Mouse (Mus musculus) brain, embryonic 18.5 days (tissue): ENCODE data around the gene Tmem44.
A peak's percentile ranks its signal among the peaks of the same experiment; 100 is the strongest.

ENCODE experiments used
- DNase-seq: peaks from one replicate; pipeline ENCODE4 v3.0.0-alpha.2; 2012; ENCODE audit warnings: low read depth, low spot score

Gene Tmem44

DNA sequence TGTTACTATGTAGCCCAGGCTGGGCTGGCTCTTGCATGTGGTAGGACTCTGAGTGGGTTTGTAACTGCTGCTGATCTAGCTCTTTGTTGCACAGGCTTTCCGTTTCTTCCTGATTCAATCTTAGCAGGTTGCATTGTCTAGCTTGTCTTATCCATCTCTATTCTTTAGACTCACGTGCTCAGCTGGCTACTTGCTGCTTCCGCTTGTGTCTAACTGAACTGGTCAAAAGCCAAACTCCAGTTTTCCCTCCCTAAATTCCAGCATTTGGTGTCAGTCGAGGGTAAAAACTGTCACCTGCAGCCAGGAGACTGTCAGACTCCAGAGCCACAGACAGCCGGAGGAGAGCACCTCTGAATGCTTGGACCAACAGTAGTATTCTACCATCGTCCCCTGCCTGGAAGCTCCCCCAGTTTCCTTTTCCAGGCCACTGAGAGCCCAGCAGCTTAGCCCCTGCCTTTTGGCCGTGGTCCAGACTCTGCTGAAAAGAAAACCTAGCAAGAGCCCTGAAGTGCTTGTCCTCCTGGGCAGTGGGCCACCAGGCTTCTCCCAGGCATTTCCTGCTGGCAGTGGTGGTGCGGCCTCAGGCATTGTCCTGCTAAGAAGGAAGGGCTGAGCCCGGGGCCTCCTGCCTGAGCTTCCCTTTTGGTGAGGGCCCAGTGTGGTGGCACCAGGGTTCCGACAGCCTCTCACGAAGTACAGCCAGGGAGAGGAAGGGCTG, 2.1 kb upstream of the Tmem44 start:
- peak; percentile 72 for DNase-seq

DNA sequence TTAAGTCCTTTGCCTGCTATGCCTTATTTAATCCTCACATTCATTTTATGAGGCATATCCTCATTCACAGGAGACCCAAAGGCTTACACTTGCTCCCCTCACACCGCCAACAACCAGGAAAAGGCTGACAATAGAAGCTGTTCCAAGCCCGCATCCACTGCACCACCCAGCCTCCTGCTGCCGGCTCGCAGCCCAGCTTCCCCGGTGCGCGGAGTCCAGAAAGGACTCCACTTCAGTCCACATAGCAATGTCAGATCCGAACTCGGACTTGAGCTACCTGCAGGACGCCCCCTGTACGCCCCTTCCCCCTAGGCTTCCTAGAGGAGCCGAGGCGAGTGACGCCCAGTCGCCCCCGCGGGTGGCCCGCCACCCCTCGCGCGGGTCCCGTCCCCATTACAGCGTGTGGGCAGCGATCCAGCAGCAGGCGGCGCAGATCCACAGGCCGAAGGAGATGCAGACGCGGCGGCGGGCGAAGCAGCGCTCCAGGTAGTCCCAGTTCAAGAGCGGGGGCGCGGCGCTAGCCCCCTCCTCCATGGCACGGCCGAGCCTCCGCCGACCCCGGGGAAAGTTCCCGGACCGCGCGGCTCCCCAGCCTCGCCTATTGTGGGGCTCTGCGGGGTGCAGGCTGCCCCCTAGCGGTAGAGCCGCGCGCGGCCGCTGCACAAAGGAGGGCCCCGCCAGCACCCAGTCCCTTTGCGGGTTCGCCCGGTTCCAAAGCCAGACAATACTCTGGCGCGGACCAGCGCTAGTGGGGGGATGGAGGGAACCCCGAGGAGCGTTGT, 485 bp downstream of the Tmem44 start:
- no peak for DNase-seq

DNA sequence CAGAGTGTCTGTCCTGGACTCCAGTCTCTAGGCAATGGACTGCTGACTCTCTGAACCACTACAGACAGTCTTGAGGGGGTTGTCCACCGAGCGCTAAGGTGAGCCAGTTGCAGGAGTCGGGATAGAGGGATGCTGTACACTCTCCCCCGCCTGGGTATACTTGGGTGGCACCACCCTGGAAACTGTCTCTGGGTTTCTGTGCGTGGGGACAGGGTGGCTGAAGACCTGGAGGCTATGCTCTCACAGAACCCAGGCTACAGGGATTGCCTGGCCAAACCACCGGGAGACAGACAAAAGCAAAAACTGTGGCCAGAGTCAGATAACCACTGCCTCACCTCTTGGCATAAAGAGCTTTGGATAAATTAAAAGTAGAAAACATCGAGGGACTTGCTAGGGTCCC, 1.1 kb downstream of the Tmem44 start:
- DNase-seq: no peak

DNA sequence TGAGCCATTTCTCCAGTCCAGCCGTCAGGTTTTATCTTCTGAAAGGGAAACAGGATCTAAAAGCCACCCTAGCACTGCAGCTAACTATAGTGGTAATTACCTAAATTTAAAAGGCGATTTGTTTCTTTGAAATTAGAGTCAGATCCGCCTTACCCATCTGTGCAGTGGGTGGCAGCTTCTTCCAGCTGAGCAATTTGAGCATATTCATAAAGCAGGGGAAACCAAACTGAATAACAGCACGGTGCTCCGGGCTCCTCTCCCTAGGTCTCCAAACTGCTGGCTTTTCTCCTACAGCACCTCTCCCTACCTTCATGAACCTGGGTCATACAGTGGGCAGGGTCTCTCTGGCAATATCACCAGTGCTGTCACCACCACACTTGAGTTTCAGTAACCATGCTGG, 2.4 kb downstream of the Tmem44 start:
- DNase-seq: no peak

GRCm38 (mm10) chr16:30544693-30545092, 5.9 kb downstream of the Tmem44 start:
- no peak for DNase-seq

DNA sequence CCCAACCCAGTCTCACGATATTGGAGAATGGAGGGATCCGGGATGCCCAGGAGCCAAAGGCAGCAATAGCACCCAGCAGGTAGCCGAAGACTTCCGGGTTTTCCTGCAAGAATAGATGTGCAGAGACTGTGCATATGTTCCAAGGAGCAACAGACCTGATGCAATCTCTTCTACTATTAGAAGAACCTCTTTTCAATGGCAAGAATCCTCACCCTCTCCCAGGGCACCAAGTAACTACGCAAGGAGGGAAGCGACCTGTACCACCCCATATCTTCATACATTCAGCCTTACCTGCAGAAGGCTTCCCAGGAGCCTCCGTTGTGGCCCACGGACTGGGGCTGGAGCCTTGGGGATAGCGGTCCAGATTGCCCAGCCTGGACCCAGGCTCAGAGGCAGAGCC, 7.3 kb downstream of the Tmem44 start:
- no peak for DNase-seq

GRCm38 (mm10) chr16:30542826-30543225, 7.8 kb downstream of the Tmem44 start:
- DNase-seq: no peak

DNA sequence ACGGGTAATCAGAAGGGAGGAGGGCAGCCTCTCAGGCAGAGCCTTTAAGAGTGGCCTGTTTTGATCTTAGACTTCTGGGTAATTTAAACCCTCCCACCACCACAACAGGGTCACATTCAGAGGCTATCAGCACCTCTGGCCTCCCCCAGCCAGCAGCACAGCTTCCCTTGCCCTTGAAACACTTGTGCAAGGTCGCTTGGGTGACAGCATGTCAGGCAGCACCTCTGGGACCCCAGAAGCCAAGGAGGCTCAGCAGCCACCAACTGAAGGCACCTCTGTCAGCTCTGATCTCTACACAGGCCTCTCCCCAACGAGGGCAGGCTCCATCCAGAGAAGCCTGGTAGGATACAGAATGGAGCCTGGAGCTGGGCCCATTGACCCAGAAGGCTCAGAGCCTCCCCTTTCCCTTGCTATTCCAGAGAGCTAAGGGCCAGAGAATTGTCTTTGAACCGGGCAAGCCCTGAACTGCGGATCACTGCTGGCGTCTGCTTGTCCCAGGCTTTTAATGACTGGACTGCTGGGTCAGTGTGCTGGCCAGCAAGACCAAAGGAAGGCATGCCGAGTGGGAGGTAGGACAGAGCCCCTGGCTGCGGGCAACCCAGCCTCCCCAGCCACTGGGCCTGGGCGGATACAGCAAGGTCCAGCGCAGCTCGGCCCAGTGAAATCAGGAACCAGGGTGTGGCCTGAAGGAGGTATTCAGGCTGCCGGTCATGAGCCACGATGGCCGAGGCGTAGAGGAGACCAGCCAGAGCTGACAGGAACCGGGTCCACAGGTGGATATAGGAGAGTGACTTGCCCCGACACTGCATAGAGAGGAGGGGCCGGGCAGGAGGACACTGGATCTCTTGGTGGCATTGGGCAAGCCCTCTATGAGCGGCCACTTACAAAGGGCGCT, 10.3 kb downstream of the Tmem44 start:
- DNase-seq: no peak

DNA sequence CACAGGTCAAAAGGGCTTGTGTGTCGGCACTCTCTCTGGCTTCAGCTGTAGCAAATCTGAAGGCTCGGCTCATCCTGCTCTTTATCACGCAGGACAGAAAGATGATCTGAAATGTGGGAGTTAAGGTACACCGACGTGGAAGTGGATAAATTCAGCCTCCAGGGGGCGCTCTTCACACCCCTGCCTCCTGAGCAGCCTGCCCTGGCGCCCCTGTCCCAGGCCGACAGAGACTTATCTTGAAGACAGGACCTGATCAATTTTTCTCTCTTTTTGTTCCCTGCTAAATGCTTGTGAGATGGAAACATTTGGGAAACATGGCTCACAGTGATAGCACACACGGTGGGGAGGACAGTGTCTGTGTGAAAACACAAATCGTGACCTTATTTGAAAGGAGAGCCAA, 11.2 kb downstream of the Tmem44 start:
- DNase-seq: no peak

DNA sequence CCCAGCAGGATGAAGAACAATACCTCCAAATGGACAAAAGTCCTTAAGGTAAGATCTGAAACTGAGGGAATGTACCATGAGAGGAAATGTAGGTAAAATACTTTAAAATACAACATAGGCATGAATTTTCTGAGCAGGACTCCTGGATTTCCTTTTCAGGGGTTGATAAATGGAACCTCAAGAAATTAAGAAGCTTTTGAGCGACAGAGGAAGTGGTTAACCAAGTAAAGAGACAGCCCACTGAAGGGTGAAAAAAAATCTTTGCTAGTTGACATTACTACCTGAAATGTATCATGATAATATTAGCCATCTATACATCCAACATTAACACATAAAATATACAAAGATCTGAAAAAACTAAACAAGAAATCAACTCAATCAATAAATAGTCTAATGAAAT, 15.6 kb downstream of the Tmem44 start:
- no peak for DNase-seq

- DNase-seq: no peak
These were observed 17.1 kb downstream of the Tmem44 start for GRCm38 (mm10) chr16:30533592-30533991.

DNA sequence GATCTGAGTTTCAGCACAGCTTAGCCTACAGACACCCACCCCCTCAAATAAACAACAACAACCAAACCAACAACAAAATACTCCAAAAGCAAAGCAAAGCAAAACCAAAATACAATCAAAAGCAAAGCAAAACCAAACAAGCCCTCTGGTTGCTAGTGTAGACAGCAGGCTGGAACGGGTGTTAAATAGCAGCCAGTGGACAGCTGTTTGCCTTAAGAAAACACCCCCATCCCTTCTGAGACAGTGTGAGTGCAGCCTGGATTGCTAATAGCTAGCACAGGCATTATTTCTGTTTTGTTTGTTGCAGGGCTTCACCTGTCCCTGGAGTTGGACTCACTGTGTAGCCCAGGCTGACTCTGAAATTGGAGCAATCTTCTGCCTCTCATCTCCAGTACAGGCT, 17.7 kb downstream of the Tmem44 start:
- no peak for DNase-seq

GRCm38 (mm10) chr16:30531761-30532406, 18.8 kb downstream of the Tmem44 start:
- DNase-seq: no peak

- no peak for DNase-seq
These were observed 19.8 kb downstream of the Tmem44 start for GRCm38 (mm10) chr16:30530815-30531214.

- no peak for DNase-seq
These were observed 22.3 kb downstream of the Tmem44 start for GRCm38 (mm10) chr16:30528386-30528785.

DNA sequence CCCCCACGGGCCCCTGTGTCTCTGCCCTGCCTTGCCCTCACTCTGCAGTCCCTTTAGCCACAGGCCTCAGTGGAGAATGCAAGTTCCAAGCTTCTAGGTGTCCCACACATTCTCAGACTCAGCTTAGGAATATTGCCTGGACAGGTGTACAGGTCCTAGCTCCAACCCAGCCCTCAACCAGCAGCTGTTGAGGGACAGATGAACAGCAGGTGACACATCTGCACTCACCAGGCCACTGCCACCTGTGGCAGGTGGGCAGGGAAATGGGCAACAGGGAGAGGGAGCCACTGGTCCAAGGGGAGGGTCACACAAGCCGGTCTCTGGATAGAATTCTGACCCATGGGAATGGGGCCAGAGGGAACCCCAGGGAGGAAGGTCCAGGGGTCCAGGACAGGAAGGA, 22.8 kb downstream of the Tmem44 start:
- DNase-seq: no peak

DNA sequence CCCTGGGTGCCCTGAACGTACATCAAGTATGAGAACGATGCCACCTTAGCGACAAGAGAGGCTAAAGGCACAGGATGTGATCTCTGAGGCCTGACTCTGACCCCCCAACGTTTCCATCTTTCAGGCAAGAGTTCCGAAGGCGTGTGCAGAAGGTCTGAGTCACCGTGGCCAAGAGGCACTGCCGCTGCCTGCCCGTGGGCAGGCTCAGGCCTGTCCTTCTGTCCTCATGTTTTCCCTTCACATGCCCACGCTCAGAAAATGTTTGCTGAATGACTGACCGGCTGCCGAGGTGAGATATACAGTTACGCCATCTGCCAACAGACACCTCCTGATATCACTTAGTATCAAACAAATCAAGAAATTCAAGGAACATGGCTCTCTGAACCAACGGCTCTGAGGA, 24.9 kb downstream of the Tmem44 start:
- DNase-seq: no peak

- no peak for DNase-seq
These were observed 26.2 kb downstream of the Tmem44 start for GRCm38 (mm10) chr16:30524481-30524880.

DNA sequence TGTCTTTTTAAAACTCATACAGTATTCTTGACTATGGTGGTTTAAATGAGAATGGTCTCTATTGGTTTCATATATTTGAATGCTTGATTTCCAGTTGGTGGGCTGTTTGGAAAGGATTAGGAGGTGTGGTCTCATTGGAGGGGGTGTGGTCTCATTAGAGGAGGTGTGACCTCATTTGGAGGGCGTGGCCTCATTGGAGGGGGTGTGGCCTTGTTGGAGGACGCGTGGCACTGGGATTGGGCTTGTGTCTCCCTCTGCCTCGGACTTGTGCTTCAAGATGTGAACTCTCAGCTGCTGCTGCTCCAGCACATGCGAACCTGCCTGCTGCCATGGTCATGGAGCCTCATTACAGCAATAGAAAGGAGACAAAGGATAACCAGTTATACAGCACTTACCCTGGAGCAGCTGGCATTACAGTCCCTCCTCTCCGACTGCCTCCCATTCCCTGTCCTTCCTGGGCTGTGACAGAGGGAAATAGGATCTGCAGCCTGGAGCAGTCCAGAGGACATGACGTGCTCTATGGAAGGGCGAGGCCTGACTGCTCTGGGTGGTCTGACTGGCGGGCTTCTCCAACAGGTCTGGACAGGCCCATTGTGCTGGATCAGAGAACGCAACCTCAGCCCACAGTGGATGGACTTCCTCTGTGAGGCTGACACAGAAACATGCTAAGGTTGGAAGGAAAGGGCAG, 28.2 kb downstream of the Tmem44 start:
- no peak for DNase-seq

DNA sequence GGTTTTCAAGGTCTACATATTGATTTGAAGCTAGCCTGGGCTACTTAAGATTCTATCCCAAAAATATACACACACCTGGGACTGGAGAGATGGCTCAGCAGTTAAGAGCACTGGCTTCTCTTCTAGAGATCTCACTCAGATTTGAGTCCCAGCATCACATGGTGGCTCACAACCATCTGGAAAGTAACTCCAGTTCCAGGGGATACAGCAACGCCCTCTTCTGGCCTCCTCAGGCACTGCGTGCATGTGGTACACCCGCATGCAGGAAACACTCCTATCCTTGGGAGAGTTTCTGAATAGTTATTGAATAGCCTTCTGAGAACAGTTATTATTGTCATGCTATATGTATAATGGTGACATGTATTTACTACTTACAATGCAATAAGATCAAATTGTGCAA, 29.5 kb downstream of the Tmem44 start:
- no peak for DNase-seq

GRCm38 (mm10) chr16:30520361-30520823, 30.2 kb downstream of the Tmem44 start:
- peak; percentile 39 for DNase-seq
